Mouse (Mus musculus) E14TG2a.4 (cell line): Measurements from ENCODE around the gene Aebp2.

Experiments
- H3K27me3 ChIP-seq: 2 replicates; pipeline ENCODE4 v1.6.1; 2014; ENCODE audit warnings: low read length, control low read depth; ENCODE audit not compliant: insufficient read depth
- H3K36me3 ChIP-seq: 2 replicates; pipeline ENCODE4 v1.6.1; 2014; ENCODE audit warnings: low read length, control low read depth; ENCODE audit not compliant: insufficient read depth
- H3K4me1 ChIP-seq: replicated peaks from 2 replicates; pipeline ENCODE4 v1.6.1; 2014; ENCODE audit warnings: low read depth, low read length, control low read depth
- H3K4me3 ChIP-seq: replicated peaks from 2 replicates; pipeline ENCODE4 v1.5.1; 2014; ENCODE audit warnings: mild to moderate bottlenecking, low read length
- H3K9me3 ChIP-seq: 2 replicates; pipeline ENCODE4 v1.6.1; 2014; ENCODE audit warnings: low read length, control low read depth
- CTCF ChIP-seq: conservative IDR thresholded peaks from 2 replicates; pipeline ENCODE4 v1.5.1; 2014; ENCODE audit warnings: low read length
- NANOG ChIP-seq: IDR thresholded peaks from 2 replicates; pipeline ENCODE4 v1.6.1; 2014; ENCODE audit warnings: borderline replicate concordance, low read length, mixed read lengths
- POU5F1 ChIP-seq: IDR thresholded peaks from 2 replicates; pipeline ENCODE4 v1.6.1; 2014; ENCODE audit warnings: low read length, borderline replicate concordance

Aebp2 gene

GRCm38 (mm10) chr6:140709415-140710107 lies 87.1 kb downstream of the Aebp2 start:
- Histone ChIP-seq H3K27me3 (peaks cover 10% of the 10 kb centered on the region), H3K4me1 (peaks cover 36% of the 10 kb centered on the region), H3K9me3 (peaks cover 5% of the 10 kb centered on the region), H3K4me3 (no peak overlapping the region), H3K36me3 (no peaks in the 10 kb centered on the region)
- TF ChIP-seq NANOG (no peak), POU5F1 (no peak), CTCF (peak; percentile 24)

GRCm38 (mm10) chr6:140712754-140713153 lies 90.3 kb downstream of the Aebp2 start:
- Histone ChIP-seq H3K9me3 (no peaks in the 10 kb centered on the region), H3K36me3 (no peaks in the 10 kb centered on the region), H3K4me3 (no peak overlapping the region), H3K27me3 (peaks cover 13% of the 10 kb centered on the region), H3K4me1 (peaks cover 28% of the 10 kb centered on the region)
- peak; percentile 96 for TF ChIP-seq CTCF
- no peak for TF ChIP-seq POU5F1
- no peak for TF ChIP-seq NANOG

- Histone ChIP-seq H3K4me3 (no peak overlapping the region), H3K4me1 (peaks cover 17% of the 10 kb centered on the region)
- TF ChIP-seq CTCF (peak; percentile 86), NANOG (no peak)
Observed at GRCm38 (mm10) chr6:140714905-140715365, 92.5 kb downstream of the Aebp2 start.

GRCm38 (mm10) chr6:140722058-140722457 lies 99.6 kb downstream of the Aebp2 start:
- TF ChIP-seq CTCF (no peak), NANOG (no peak), POU5F1 (no peak)
- H3K36me3 ChIP-seq = no peaks in the 10 kb centered on the region
- H3K27me3 ChIP-seq = no peaks in the 10 kb centered on the region
- peaks cover 14% of the 10 kb centered on the region for H3K4me1 ChIP-seq
- H3K9me3 ChIP-seq = peaks cover 14% of the 10 kb centered on the region
- no peak overlapping the region for H3K4me3 ChIP-seq

More at GRCm38 (mm10) chr6:140714905-140715365, 92.5 kb downstream of the Aebp2 start:
- peaks cover 11% of the 10 kb centered on the region for H3K27me3 ChIP-seq
- peaks cover 10% of the 10 kb centered on the region for H3K9me3 ChIP-seq
- no peaks in the 10 kb centered on the region for H3K36me3 ChIP-seq
